25 mouse cellular contexts compared by ENCODE assay signal in the genomic region with DNA sequence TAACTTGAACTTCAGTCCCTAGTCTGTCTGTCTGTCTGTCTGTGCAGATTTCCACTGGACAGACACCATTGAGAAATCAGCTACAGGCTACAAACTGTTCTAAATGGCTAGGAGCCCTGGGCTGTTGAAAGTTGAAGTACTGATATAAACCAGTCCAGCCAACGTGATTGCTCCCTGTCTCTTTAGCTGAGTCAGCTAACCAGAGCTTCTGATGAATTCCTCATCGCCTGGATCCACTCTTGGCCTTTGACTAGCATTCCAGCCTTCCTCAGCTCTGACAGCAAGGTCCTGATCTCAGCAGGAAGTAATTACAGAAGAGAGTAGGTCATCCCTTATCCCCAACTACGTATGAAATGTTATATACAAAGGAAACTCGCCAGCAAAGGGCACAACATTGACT.
"Had no signal": no experiment of that assay in that cellular context is flagged by ENCODE, and none has a peak within 500 bp of the region (broad histone marks: within the 10 kb centered on the region; RNA-seq: fewer than 3 reads in every experiment).

No protein-coding gene starts in this region.

- H3K9ac ChIP-seq: heart, embryonic 12.5 days; hindbrain, embryonic 12.5 days; hindbrain, embryonic 15.5 days; kidney, embryonic 15.5 days; limb, embryonic 13.5 days; limb, embryonic 15.5 days; liver, embryonic 12.5 days; liver, embryonic 14.5 days had no signal

- ATAC-seq: hindbrain, postnatal 0 days; intestine, embryonic 16.5 days; liver, embryonic 12.5 days had no signal

- H3K4me2 ChIP-seq: heart, embryonic 12.5 days; hindbrain, embryonic 12.5 days; hindbrain, embryonic 15.5 days; kidney, embryonic 15.5 days; limb, embryonic 13.5 days; limb, embryonic 15.5 days; liver, embryonic 12.5 days had no signal

- H3K9me3 ChIP-seq: heart, embryonic 10.5 days; hindbrain, embryonic 12.5 days; kidney, embryonic 15.5 days; limb, embryonic 13.5 days; limb, embryonic 15.5 days; liver, embryonic 12.5 days had no signal

- H3K36me3 ChIP-seq: heart, embryonic 10.5 days; heart, embryonic 12.5 days; hindbrain, embryonic 10.5 days; hindbrain, embryonic 12.5 days; hindbrain, embryonic 15.5 days; kidney, embryonic 15.5 days; limb, embryonic 13.5 days; limb, embryonic 15.5 days; liver, embryonic 12.5 days had no signal

- H3K4me1 ChIP-seq: hindbrain, embryonic 12.5 days; hindbrain, embryonic 15.5 days; kidney, embryonic 15.5 days; limb, embryonic 13.5 days; limb, embryonic 15.5 days had no signal

- H3K27ac ChIP-seq: gastrocnemius, adult 2 months; heart, embryonic 10.5 days; hindbrain, embryonic 10.5 days; hindbrain, embryonic 12.5 days; hindbrain, embryonic 15.5 days; hindbrain, postnatal 0 days; kidney, embryonic 15.5 days; kidney, postnatal 0 days; limb, embryonic 13.5 days; limb, embryonic 15.5 days; liver, embryonic 12.5 days; liver, embryonic 14.5 days had no signal

- H3K4me3 ChIP-seq: gastrocnemius, adult 2 months; heart, embryonic 10.5 days; heart, embryonic 12.5 days; hindbrain, embryonic 10.5 days; hindbrain, embryonic 12.5 days; hindbrain, embryonic 15.5 days; kidney, embryonic 15.5 days; limb, embryonic 13.5 days; limb, embryonic 15.5 days; liver, embryonic 12.5 days had no signal

- H3K27me3 ChIP-seq: heart, embryonic 12.5 days; hindbrain, embryonic 12.5 days; hindbrain, embryonic 15.5 days; kidney, embryonic 15.5 days; limb, embryonic 13.5 days; limb, embryonic 15.5 days; liver, embryonic 12.5 days had no signal

- DNase-seq: gastrocnemius, adult 2 months; gastrocnemius, postnatal 10 days; gastrocnemius, postnatal 25 days; heart, adult 18-20 months; heart, postnatal 10 days; heart, postnatal 4 days; kidney, adult 11 months; kidney, postnatal 14 days; kidney, postnatal 36 days; layer of hippocampus, adult 9-11 months; layer of hippocampus, postnatal 36 days; left cerebral cortex, postnatal 4 days had no signal
